Mouse (Mus musculus) kidney, embryonic 16.5 days (tissue): ENCODE measurements around the gene Atp2a3. TPM values are rescaled to one million over a fixed set of nuclear protein-coding genes. Genes with fewer than 3 reads are reported as not detected.

ENCODE experiments used
- ATAC-seq: fragments of 200-750 bp; cut with Nextera tagmentation; 2 replicates; pipeline ENCODE4 v1.8.0; 2017; ENCODE audit warnings: moderate TSS enrichment; ENCODE audit not compliant: low FRiP score, low TSS enrichment
- H3K27ac ChIP-seq: fragments of 300-500 bp; sonication (generic); 2 replicates; pipeline ENCODE4 v1.5.1; 2014; ENCODE audit warnings: low read length
- H3K27me3 ChIP-seq: fragments of 300-500 bp; sonication (generic); 2 replicates; pipeline ENCODE4 v1.6.1; 2014; ENCODE audit warnings: low read length, control low read depth, mixed read lengths; ENCODE audit not compliant: insufficient read depth
- H3K36me3 ChIP-seq: fragments of 300-500 bp; sonication (generic); 2 replicates; pipeline ENCODE4 v1.6.1; 2014; ENCODE audit warnings: low read length, control low read depth, mixed read lengths; ENCODE audit not compliant: insufficient read depth
- H3K4me1 ChIP-seq: fragments of 300-500 bp; sonication (generic); 2 replicates; pipeline ENCODE4 v1.6.1; 2014; ENCODE audit warnings: low read length, control low read depth, mixed read lengths; ENCODE audit not compliant: insufficient read depth
- H3K4me2 ChIP-seq: fragments of 300-500 bp; sonication (generic); replicated peaks from 2 replicates; pipeline ENCODE4 v1.6.1; 2014; ENCODE audit warnings: low read depth, low read length
- H3K4me3 ChIP-seq: fragments of 300-500 bp; sonication (generic); 2 replicates; pipeline ENCODE4 v1.5.1; 2014; ENCODE audit warnings: mild to moderate bottlenecking, low read length
- H3K9ac ChIP-seq: fragments of 300-500 bp; sonication (generic); replicated peaks from 2 replicates; pipeline ENCODE4 v1.6.1; 2014; ENCODE audit warnings: low read length
- H3K9me3 ChIP-seq: fragments of 300-500 bp; sonication (generic); 2 replicates; pipeline ENCODE4 v1.6.1; 2016; ENCODE audit warnings: low read length, control low read depth
- WGBS: fragments of 180-500 bp; shearing (Covaris S2); extraction: QIAGEN DNeasy Blood & Tissue Kit; methylation state at CpG from one replicate; pipeline ENCODE4 v1.1.7; 2014; 5-methylcytosine and 5-hydroxymethylcytosine counted together
- polyA plus RNA-seq: library from polyadenylated mRNA; unstranded; fragments of >200 nt; fragmentation: Nextera tagmentation; extraction: Ambion mirVana; gene quantifications from 2 replicates; pipeline ENCODE4 v1.2.1, GENCODE M21; 2015

The Atp2a3 gene
- polyA plus RNA-seq, 1 experiment from 2014 or later, result 5.9 TPM

DNA sequence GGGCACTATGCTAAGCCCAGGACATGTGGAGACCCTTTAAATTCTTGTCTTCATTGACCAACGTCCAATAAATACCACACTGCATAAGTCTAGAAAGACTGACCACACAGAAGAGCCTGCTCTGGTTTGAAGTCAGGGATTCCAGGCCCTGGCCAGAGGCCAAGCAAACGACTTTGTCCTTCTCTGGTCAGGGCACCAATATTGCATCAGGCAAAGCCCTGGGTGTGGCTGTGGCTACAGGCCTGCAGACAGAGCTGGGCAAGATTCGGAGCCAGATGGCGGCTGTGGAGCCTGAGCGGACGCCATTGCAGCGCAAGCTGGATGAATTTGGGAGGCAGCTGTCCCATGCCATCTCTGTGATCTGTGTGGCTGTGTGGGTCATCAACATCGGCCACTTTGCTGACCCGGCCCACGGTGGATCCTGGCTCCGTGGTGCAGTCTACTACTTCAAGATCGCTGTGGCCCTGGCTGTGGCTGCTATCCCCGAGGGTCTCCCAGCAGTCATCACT is 14.1 kb downstream of the Atp2a3 start:
- Histone ChIP-seq H3K27ac (no peak overlapping the region), H3K9me3 (no peaks in the 10 kb centered on the region), H3K4me3 (no peak overlapping the region), H3K4me2 (no peak overlapping the region), H3K36me3 (no peaks in the 10 kb centered on the region), H3K4me1 (no peaks in the 10 kb centered on the region), H3K27me3 (no peaks in the 10 kb centered on the region), H3K9ac (no peak overlapping the region)
- WGBS, result 82% methylated on average over 13 of the region's 13 CpGs
- ATAC-seq, result no peak

DNA sequence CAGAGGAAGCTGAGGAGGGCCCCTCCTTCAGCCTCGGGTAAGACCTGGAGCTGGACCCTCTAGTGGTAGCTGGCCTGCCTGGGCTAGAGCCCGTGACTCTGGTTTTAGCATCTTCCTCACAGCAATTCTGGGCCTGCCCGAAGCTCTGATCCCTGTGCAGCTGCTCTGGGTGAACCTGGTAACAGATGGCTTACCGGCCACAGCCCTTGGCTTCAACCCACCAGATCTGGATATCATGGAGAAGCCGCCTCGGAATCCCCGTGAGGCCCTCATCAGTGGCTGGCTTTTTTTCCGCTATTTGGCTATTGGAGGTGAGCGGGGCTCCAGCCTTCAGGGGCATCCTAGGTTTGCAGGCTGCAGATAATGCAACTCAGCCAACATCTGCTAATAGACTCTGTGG is 21.5 kb downstream of the Atp2a3 start:
- Histone ChIP-seq H3K4me2 (no peak overlapping the region), H3K27ac (no peak overlapping the region), H3K4me3 (no peak overlapping the region), H3K9me3 (no peaks in the 10 kb centered on the region), H3K9ac (no peak overlapping the region), H3K4me1 (no peaks in the 10 kb centered on the region), H3K36me3 (no peaks in the 10 kb centered on the region), H3K27me3 (no peaks in the 10 kb centered on the region)
- WGBS, result 87% methylated on average over 9 of the region's 9 CpGs
- no peak for ATAC-seq

DNA sequence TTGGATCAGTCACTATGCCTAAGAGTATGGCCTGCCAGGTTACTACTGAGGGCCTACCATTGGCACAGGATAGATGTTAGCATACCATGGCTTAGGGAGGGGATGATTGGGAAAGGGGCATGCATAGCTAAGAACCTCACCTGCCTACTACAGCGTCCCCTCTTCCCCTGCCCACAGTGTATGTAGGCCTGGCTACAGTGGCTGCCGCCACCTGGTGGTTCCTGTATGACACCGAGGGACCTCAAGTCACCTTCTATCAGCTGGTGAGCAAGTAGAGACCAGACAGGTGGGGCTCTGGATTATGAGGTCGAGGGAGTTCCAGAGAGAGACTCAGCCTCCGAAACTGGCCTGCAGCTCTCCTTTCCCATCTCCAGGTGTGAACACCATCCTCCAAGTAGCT is 22.3 kb downstream of the Atp2a3 start:
- H3K27me3 ChIP-seq, result no peaks in the 10 kb centered on the region
- ATAC-seq, result peak; percentile 28; the same call in 1 of the 2 replicates
- no peak overlapping the region for H3K4me3 ChIP-seq
- no peak overlapping the region for H3K4me2 ChIP-seq
- no peaks in the 10 kb centered on the region for H3K9me3 ChIP-seq
- H3K9ac ChIP-seq, result no peak overlapping the region
- no peaks in the 10 kb centered on the region for H3K36me3 ChIP-seq
- no peaks in the 10 kb centered on the region for H3K4me1 ChIP-seq
- no peak overlapping the region for H3K27ac ChIP-seq
- 57% methylated on average over 5 of the region's 5 CpGs for WGBS

DNA sequence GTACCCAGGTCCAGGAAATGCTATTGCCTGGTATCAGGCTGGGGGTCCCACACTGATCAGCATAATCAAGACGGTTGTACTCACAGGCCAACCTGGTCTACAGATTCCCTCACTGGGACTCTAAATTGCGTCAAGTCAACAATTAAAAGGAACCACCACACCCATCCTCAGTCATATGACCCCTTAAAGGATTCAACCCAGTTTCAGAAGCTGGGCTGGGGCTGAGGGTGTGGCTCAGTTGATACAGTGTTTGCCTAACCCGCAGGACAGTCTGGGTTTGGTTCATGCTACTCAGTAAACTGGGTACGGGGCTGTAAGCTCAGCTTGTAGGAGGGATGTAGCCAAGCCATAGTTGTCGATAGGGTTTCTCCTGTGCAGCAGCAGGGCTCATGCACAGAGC is 25.8 kb downstream of the Atp2a3 start:
- ATAC-seq, result no peak
- H3K4me2 ChIP-seq, result no peak overlapping the region

DNA sequence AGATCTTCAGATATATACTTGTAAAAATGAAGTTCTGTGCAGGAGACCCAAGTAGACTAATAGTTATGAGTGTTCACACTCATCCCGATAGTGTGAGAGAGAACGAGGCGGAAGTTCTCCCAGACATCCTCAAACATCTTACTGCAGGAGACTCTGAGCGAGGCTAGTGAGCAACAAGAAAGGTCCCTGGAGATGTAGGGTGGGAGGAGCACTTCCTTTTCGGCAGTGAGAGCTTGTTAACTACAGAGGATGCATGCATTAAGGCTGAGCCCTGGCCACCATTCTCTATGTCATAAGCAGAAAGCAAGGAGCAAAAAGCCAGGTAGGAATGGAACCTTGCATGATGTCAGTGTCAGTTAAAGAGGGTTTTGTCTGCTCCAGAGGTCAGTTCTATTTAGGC is 26.3 kb downstream of the Atp2a3 start:
- Histone ChIP-seq H3K36me3 (no peaks in the 10 kb centered on the region), H3K4me1 (peaks cover 15% of the 10 kb centered on the region), H3K4me3 (no peak overlapping the region), H3K27me3 (no peaks in the 10 kb centered on the region), H3K9ac (no peak overlapping the region), H3K4me2 (no peak overlapping the region), H3K9me3 (no peaks in the 10 kb centered on the region), H3K27ac (no peak overlapping the region)
- WGBS, result 61% methylated on average over 5 of the region's 5 CpGs
- no peak for ATAC-seq

More for the DNA sequence above, 25.8 kb downstream of the Atp2a3 start:
- no peak overlapping the region for H3K27ac ChIP-seq
- H3K4me3 ChIP-seq, result no peak overlapping the region
- WGBS, result 78% methylated on average over 5 of the region's 5 CpGs
- H3K9ac ChIP-seq, result no peak overlapping the region
- H3K4me1 ChIP-seq, result peaks cover 10% of the 10 kb centered on the region
- no peaks in the 10 kb centered on the region for H3K9me3 ChIP-seq
- no peaks in the 10 kb centered on the region for H3K27me3 ChIP-seq
- no peaks in the 10 kb centered on the region for H3K36me3 ChIP-seq

DNA sequence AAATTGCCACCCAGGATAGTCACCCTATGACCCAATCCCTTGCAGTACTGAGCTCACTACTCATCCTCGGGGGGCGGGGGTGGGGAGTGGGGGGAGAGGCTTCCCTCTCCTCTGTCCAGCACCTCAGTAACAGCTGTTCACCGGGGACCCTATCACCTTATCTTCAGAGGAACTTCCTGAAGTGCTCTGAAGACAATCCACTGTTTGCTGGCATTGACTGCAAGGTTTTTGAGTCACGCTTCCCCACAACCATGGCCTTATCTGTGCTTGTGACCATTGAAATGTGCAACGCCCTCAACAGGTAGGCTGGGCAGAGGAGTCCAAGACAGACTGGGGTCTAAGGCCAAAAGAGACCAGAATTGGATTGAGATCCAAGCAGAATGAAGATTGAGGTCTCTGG is 26.8 kb downstream of the Atp2a3 start:
- no peak overlapping the region for H3K4me2 ChIP-seq
- no peak overlapping the region for H3K27ac ChIP-seq
- WGBS, result 74% methylated on average over 5 of the region's 5 CpGs
- H3K27me3 ChIP-seq, result no peaks in the 10 kb centered on the region
- H3K36me3 ChIP-seq, result no peaks in the 10 kb centered on the region
- no peaks in the 10 kb centered on the region for H3K9me3 ChIP-seq
- no peak overlapping the region for H3K4me3 ChIP-seq
- no peak overlapping the region for H3K9ac ChIP-seq
- peaks cover 18% of the 10 kb centered on the region for H3K4me1 ChIP-seq
- ATAC-seq, result no peak

DNA sequence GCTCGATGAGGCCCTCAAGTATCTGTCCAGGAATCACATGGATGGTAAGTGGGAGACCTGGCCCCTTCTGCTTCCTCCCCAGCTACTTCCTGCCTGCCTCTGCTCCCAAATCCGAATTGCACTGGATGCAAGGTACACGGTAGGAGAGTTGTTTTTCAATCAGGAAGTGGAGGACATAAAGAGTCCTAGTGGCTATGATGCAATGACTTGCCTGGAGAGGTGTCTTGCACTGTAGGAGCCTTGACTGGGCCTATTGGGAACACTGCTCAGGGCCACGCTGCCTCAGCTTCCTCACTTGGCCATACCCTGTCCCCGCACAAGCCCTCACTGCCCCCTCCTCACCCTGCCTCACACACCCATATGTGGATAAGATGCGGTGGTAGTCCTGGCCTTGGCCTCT is 28.1 kb downstream of the Atp2a3 start:
- no peak overlapping the region for H3K4me3 ChIP-seq
- H3K4me2 ChIP-seq, result no peak overlapping the region
- 69% methylated on average over 6 of the region's 6 CpGs for WGBS
- no peaks in the 10 kb centered on the region for H3K27me3 ChIP-seq
- no peak for ATAC-seq
- no peaks in the 10 kb centered on the region for H3K36me3 ChIP-seq
- no peaks in the 10 kb centered on the region for H3K9me3 ChIP-seq
- no peak overlapping the region for H3K9ac ChIP-seq
- peaks cover 18% of the 10 kb centered on the region for H3K4me1 ChIP-seq
- H3K27ac ChIP-seq, result no peak overlapping the region

DNA sequence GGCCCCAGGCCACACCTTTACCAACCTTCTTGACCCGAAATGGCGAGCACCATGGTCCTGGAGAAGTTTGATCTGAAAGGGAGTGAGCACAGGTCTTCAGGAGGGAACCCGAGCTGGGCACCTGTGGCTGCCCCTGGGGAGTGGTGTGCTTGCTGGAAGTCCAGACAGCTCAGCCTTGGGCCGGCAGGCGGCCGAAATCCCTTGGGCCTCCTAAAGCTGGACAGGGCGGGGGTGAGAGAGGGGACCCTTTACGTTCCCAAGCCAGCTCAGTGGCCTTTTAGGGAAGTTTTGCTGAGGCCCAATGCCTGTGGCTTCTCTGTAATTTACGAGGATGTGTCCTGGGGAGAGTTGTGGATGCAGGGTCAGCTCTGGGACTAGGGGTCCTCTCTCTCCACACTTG is 29.7 kb downstream of the Atp2a3 start:
- Histone ChIP-seq H3K27me3 (no peaks in the 10 kb centered on the region), H3K4me3 (no peak overlapping the region), H3K4me1 (peaks cover 18% of the 10 kb centered on the region), H3K9ac (no peak overlapping the region), H3K4me2 (no peak overlapping the region), H3K36me3 (no peaks in the 10 kb centered on the region), H3K9me3 (no peaks in the 10 kb centered on the region), H3K27ac (no peak overlapping the region)
- WGBS, result 76% methylated on average over 9 of the region's 9 CpGs
- no peak for ATAC-seq

DNA sequence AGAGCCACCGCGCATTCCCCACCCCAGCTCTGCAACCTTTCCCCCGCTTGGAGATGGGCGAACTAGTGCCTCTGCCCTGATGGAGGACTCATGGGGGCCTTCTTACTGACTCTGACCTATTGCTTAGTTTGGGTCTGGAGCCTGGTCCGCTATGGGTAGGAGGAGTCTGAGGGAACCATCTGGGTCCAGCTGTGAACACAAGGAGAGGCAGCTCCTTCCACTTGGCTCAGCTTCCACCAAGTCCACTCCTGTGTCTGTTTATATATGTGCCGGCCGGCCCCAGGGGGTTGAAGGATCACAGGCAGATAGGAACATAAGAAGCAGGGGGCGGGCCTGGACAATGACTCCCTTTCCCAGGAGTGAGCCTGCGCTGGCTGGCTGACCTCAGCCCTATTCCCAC is 31.0 kb downstream of the Atp2a3 start:
- 34% methylated on average over 9 of the region's 9 CpGs for WGBS
- no peaks in the 10 kb centered on the region for H3K36me3 ChIP-seq
- H3K4me2 ChIP-seq, result no peak overlapping the region
- H3K27ac ChIP-seq, result no peak overlapping the region
- no peaks in the 10 kb centered on the region for H3K27me3 ChIP-seq
- H3K4me3 ChIP-seq, result no peak overlapping the region
- H3K9ac ChIP-seq, result no peak overlapping the region
- H3K9me3 ChIP-seq, result no peaks in the 10 kb centered on the region
- H3K4me1 ChIP-seq, result peaks cover 18% of the 10 kb centered on the region
- peak; percentile 84 for ATAC-seq

DNA sequence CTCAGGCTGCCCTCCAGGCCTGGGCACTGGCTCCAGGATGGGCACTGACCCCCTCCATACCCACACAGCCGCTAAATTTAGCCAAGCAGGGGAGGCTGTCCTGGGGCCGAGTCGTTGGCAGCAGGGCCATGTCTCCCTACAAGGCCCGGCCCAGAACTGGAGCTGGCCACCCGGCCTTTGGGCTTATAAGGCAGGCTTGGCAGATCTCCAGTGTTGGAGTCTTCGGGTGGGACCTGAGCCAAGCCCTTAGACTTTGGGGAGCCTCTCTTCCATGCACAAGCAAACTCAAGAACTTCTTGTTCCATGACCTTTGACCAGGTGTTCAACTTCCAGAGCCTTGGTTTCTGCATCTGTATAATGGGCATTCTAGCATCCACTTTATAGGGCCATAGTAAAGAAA is 35.4 kb downstream of the Atp2a3 start:
- 83% methylated on average over 6 of the region's 6 CpGs for WGBS

More for the DNA sequence above, 35.4 kb downstream of the Atp2a3 start:
- Histone ChIP-seq H3K27ac (no peak overlapping the region), H3K9ac (no peak overlapping the region), H3K27me3 (no peaks in the 10 kb centered on the region), H3K36me3 (no peaks in the 10 kb centered on the region), H3K4me2 (no peak overlapping the region), H3K9me3 (no peaks in the 10 kb centered on the region), H3K4me1 (peaks cover 17% of the 10 kb centered on the region), H3K4me3 (no peak overlapping the region)
- no peak for ATAC-seq
